In genomic region chr14:21702691-21703090, GRCm38 (mm10) we compare ENCODE assay signal across 16 mouse cellular contexts. TPM values are rescaled to one million over a fixed set of nuclear protein-coding genes. Genes with fewer than 3 reads are reported as not detected.
"Had no signal": no experiment of that assay in that cellular context is flagged by ENCODE, and none has a peak within 500 bp of the region (broad histone marks: within the 10 kb centered on the region; RNA-seq: fewer than 3 reads in every experiment).

No protein-coding gene starts in this region.

- H3K9me3 ChIP-seq: limb, embryonic 13.5 days; midbrain, embryonic 10.5 days; neural tube, embryonic 15.5 days had no signal

- H3K4me3 ChIP-seq: limb, embryonic 13.5 days; midbrain, embryonic 10.5 days; neural tube, embryonic 15.5 days had no signal

- H3K27me3 ChIP-seq: limb, embryonic 13.5 days; neural tube, embryonic 15.5 days had no signal

- H3K27ac ChIP-seq: limb, embryonic 13.5 days; liver, embryonic 14.5 days; midbrain, embryonic 10.5 days; neural tube, embryonic 15.5 days had no signal

- H3K9ac ChIP-seq: limb, embryonic 13.5 days; liver, embryonic 14.5 days; neural tube, embryonic 15.5 days had no signal

- DNase-seq: kidney, postnatal 36 days; left cerebral cortex, postnatal 4 days; lung, adult 2 months; midbrain, embryonic 14.5 days; right cerebral cortex, adult 18-20 months; right cerebral cortex, postnatal 25 days; thymus, adult 18-20 months; thymus, postnatal 14 days had no signal

- H3K4me2 ChIP-seq: limb, embryonic 13.5 days; neural tube, embryonic 15.5 days had no signal

- H3K36me3 ChIP-seq: limb, embryonic 13.5 days; midbrain, embryonic 10.5 days; neural tube, embryonic 15.5 days had no signal

RNA-seq across cellular contexts. Expression of gene Dupd1, which starts 11.7 kb away (rescaled TPM):
- total RNA-seq: left cerebral cortex, postnatal 10 days; left cerebral cortex, postnatal 4 days; liver, adult 2 months; monocyte, adult 5-6 weeks had no signal
- polyA plus RNA-seq: liver, adult 2 months; liver, embryonic 14.5 days; midbrain, embryonic 10.5 days; midbrain, embryonic 14.5 days; small intestine, adult 2 months had no signal

RNA-seq across cellular contexts. Expression of gene Dusp13, which starts 48.3 kb away (rescaled TPM):
- total RNA-seq: left cerebral cortex, postnatal 4 days; liver, adult 2 months; monocyte, adult 5-6 weeks had no signal
- polyA plus RNA-seq: midbrain, embryonic 10.5 days; midbrain, embryonic 14.5 days had no signal
